Mouse (Mus musculus) Patski (cell line): ENCODE measurements around the gene Pfn1. TPM values are rescaled to one million over a fixed set of nuclear protein-coding genes. Genes with fewer than 3 reads are reported as not detected.

ENCODE experiments used
- ATAC-seq: fragments of 100-300 bp; one replicate; pipeline ENCODE4 v1.8.0; 2021
- CTCF ChIA-PET: fragments of 350-600 bp; sonication (Branson Sonifier 250); formaldehyde crosslinking; loops from one replicate; lab custom pipeline; 2022; ENCODE audit warnings: inconsistent platforms; lab: Charles Lee
- POLR2A ChIA-PET: fragments of 350-600 bp; sonication (Branson Sonifier 250); formaldehyde crosslinking; loops from one replicate; lab custom pipeline; 2022; ENCODE audit warnings: antibody characterized with exemption, inconsistent platforms; lab: Charles Lee
- DNase-seq: peaks from one replicate; pipeline ENCODE4 v3.0.0-alpha.2; 2011; ENCODE audit warnings: low read depth, low spot score
- H3K27me3 ChIP-seq: fragments of 371-371 bp; one replicate; pipeline ENCODE4 v1.5.1; 2021
- CTCF ChIP-seq: fragments of 100-300 bp; IDR thresholded peaks from one replicate; pipeline ENCODE4 v1.5.1; 2021
- in situ Hi-C: fragments of 300-500 bp; cut with MboI; formaldehyde crosslinking; loops from 3 replicates; pipeline ENCODE4 v1.11.1; 2018; ENCODE audit warnings: low pct_unique_long_range_greater_than_20kb, mixed read lengths
- polyA plus RNA-seq: library from polyadenylated mRNA; unstranded; gene quantifications from one replicate; pipeline ENCODE4 v1.2.3, GENCODE M21; 2021

The Pfn1 gene
- polyA plus RNA-seq = 1,032 TPM

DNA sequence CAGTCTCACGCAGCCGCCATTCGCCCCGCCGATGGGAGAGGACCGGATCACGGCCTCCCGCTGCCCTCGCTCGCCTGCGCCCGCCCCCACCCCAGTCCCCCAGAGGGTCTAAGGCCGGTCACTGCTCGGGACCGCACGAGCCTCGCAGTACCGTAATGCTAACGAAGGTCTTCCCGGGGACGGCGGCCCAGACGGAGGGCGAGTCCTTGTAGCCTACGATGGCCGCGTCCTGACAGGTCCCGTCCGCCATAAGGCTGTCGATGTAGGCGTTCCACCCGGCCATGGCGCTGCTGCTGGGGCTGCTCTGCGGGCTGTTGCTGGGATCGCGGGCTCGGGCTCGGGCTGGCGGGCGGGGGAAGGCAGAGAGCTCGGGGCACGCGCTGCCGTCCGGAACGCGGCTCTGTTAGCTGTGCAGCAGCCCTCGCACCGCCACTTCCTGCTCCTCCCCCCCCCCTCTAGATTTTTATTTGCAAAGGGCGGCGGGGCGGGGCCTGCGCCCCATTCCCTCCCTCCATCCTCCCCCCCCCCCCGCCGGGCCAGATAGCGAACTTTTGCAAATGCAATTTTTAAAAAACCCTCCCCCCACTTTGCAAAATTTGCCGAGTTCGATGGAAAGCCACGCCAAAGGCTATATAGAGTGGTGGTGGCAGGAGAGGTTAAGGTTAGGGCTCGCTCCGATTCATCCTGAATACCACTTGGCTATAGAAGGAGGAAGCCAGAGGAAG, at the start of gene Pfn1:
Pfn1 (minus strand) TSS at position 447 of the 725 bp plus-strand sequence.
- in situ Hi-C loops = no loop called here

DNA sequence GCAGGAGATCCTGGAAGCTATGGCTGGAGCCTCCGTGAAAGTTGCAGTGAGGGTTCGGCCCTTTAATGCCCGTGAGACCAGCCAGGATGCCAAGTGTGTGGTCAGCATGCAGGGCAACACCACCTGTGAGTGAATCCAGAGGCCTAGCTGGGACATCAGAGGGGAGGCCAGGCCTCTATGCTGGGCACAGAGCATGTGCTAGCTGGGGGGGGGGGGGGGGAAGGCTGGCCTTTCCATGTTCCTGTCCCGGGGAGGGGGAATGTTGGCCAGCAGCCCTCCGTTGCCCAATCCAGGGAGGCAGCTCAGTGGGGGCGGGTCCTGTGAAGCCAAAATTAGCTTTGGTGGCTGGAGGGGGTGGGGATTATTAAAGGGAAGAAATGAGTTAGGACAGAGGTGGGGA, 48.3 kb upstream of the Pfn1 start:
- POLR2A ChIA-PET = interaction anchor here (0.6 to 1.0 kb wide), 2 partner anchors 8 to 803 kb away, joined by 3 to 6 read pairs; no protein-coding TSS in a partner anchor
- CTCF ChIA-PET = interaction anchor here (1.0 to 1.5 kb wide), 4 partner anchors 13 to 271 kb away, joined by 3 to 5 read pairs (median 3); partner anchors contain the start of gene Camta2
- DNase-seq = no peak
- ATAC-seq = no peak
- no peak for TF ChIP-seq CTCF
- no peaks in the 10 kb centered on the region for H3K27me3 ChIP-seq
- in situ Hi-C loops = no loop called here

More for the DNA sequence above, at the start of gene Pfn1:
- POLR2A ChIA-PET = interaction anchor here (6.4 kb wide), 1 partner anchor 13 kb away, joined by 52 read pairs; the partner anchor contains the start of gene Spag7
- no peak for TF ChIP-seq CTCF
- CTCF ChIA-PET = no interaction called here
- no peaks in the 10 kb centered on the region for H3K27me3 ChIP-seq
- DNase-seq (no peak), ATAC-seq (peak; percentile 32)

DNA sequence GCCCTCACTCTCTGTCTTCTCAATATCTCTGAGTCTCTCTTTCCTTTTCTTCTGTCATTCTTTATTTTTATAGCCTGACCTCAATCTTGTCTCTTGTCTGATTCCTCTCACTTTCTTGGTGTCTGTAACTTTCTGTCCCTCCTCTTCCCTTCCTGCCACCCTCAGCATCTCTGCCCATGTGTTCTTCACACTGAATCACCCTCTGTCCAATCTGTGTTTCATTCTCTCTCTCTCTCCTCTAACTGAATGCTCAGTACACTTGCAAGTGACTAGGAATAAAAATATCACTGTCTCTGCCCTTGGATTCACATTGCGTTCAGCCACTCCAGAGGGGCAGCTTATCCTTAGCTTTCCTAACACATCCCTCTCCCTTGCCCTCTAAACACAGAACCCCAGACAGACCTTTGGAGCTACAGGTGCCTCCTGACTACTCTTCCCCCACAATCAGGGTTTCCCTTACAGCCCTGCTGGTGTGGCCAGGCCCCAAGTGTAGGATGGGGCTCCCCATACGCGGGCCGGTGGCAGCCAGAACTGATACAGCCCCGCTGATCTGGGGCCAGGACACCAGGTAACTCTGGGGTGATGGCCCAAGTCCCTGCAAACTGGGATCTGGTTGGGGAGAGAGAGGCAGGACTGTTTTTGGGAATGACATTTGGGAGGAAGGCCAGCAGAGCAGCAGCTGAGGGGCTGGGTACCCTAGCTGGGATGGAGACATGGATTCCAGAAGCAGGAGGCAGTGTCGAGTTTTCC, 47.7 kb upstream of the Pfn1 start:
- DNase-seq (no peak), ATAC-seq (no peak)
- H3K27me3 ChIP-seq = no peaks in the 10 kb centered on the region
- in situ Hi-C loops = no loop called here
- ChIA-PET POLR2A (interaction anchor here (0.6 to 1.0 kb wide), 2 partner anchors 9 to 802 kb away, joined by 3 to 6 read pairs; no protein-coding TSS in a partner anchor), CTCF (interaction anchor here (1.0 to 1.5 kb wide), 4 partner anchors 12 to 270 kb away, joined by 3 to 5 read pairs (median 3); partner anchors contain the start of gene Camta2)
- no peak for TF ChIP-seq CTCF

DNA sequence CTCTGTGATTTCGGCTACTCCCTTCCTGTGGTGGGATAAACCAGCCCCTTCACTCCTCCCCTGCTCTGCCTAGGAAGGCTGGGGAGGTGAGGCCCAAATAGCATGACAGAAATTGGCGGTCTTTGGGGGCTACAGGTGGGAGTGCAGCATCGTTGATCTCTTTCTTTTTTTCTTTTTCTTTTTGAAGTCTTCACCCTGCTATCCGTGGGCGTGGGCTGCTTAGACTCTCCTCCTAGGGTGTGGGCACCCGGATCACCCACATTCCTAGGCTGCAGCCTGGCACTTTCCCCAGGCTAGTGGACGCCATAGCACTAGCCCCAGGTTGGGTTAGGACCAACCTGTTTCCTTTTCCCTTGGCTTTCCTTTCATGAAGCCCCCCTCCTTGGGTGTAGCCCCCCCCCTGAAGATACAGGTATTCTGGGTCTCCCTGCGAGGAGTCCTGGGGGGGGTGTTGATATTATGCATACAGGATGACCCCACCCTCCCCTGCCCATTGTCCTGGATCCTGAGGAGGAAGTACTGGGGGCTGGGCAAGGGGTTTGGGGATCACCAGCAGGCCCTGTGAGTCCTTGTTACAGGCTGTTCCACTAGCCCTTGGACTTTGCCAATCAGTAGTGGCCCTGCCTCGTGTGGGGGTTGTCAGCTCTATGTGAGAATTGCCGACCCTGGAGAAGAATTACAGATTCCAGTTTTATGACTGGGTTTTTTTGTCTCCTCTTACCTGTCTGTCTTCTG, 46.9 kb upstream of the Pfn1 start:
- no peaks in the 10 kb centered on the region for H3K27me3 ChIP-seq
- ChIA-PET POLR2A (interaction anchor here (0.5 to 2.0 kb wide), 2 partner anchors 14 to 138 kb away, joined by 7 to 8 read pairs; partner anchors contain the start of gene Camta2), CTCF (no interaction called here)
- no peak for TF ChIP-seq CTCF
- ATAC-seq (no peak), DNase-seq (no peak)
- in situ Hi-C loops = no loop called here

DNA sequence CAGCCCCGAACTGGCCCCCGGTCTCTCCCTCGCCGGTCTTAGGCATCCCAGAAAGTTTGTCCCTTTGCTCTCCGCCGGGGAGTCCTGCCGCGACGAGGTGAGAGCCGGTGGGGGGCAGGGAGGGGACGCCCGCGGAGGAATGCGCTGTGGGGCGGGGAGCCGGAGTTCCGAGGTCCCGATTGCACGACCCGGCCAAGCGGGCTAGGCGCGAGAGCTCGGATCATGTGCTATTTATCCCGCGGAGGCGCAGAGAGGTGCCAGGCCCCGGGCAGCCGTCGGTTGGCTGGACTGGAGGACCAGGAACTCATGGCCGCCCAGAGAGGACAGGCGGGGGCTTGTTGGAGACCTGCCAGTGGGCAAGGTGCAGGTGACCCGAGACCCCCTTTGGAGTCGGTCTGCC, 46.2 kb upstream of the Pfn1 start:
- H3K27me3 ChIP-seq = no peaks in the 10 kb centered on the region
- in situ Hi-C loops = no loop called here
- ATAC-seq = peak; percentile 54
- DNase-seq = no peak
- CTCF ChIA-PET = no interaction called here
- TF ChIP-seq CTCF = no peak
- POLR2A ChIA-PET = interaction anchor here (1.5 to 2.0 kb wide), 2 partner anchors 11 to 13 kb away, joined by 5 to 7 read pairs; partner anchors contain the start of gene Camta2

DNA sequence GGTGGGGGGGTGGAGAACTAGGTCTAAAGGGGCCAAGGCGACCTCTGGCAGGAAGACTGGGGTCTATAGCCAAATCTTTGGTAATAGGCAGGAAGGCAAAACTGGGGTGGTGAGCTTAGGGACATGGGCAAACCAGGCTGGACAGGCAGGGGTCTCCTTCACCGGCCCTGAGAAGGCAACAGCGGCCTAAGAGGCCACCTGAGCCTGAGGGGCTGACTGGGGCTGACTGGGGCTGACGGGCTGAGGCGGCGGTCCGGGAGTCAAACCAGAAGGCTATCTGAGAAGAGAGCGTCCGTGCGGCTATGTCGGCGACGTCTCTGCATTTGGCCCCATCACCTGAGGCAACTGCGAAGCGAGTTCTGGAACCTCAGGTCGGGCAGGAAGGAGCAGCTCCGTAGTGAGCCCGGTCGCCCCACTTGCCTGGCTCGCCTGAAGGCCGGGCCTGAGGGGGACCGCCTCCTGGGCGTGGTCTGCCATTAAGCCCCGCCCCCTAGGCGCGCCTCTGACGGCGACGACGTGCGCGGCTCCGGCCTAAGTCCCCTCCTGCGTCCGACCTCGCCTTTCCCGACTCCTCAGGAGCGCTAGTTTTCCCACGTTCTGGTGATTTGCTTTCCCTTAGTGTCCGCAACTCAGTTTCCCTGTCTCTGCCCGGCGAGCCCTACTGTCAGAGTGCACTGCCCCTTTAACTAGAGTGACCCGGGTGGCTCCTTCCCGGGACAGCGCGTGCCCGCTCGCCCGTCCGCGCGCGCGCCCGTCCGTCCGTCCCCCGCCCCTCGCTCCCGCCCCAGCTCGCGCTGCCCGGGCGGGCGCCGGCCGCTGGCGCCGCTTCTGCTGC, 45.5 kb upstream of the Pfn1 start, which contains the start of the genes Inca1 and Kif1c:
Inca1 (minus strand) TSS at position 434 of the 835 bp plus-strand sequence.
Kif1c (plus strand) TSS at position 827 of the 835 bp plus-strand sequence.
- in situ Hi-C loops = no loop called here
- H3K27me3 ChIP-seq = no peaks in the 10 kb centered on the region
- DNase-seq (peak; percentile 63), ATAC-seq (peak; percentile 81)
- ChIA-PET CTCF (interaction anchor here (0.6 kb wide), 1 partner anchor 12 kb away, joined by 3 read pairs; the partner anchor contains the start of gene Camta2), POLR2A (interaction anchor here (1.5 to 2.0 kb wide), 2 partner anchors 11 to 13 kb away, joined by 5 to 7 read pairs; partner anchors contain the start of gene Camta2)
- TF ChIP-seq CTCF = no peak

DNA sequence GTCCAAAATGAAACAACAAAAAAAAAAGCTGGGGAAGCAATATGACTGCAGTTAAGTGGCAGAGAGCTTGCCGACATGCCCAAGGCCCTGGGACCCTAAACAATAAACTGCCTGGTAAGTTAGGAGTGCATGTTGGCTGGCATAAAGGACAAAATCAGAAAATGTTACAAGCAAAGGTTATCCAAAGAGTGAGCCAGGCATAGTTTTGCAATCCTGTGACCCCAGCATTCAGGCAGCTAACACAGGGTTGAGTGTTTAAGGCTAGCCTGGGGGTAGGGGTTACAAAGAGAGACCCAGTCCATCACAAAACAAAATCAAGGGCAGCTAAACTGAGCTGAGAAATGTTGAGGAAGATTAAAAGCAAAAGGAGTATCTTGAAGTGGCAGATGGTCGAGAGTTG, 44.6 kb upstream of the Pfn1 start:
- no peak for TF ChIP-seq CTCF
- H3K27me3 ChIP-seq = no peaks in the 10 kb centered on the region
- CTCF ChIA-PET = interaction anchor here (0.6 to 1.4 kb wide), 3 partner anchors 11 to 14 kb away, joined by 3 to 4 read pairs (median 3); partner anchors contain the start of gene Camta2
- POLR2A ChIA-PET = interaction anchor here (1.5 to 2.0 kb wide), 2 partner anchors 10 to 12 kb away, joined by 5 to 7 read pairs; partner anchors contain the start of gene Camta2
- DNase-seq (no peak), ATAC-seq (no peak)
- in situ Hi-C loops = no loop called here

DNA sequence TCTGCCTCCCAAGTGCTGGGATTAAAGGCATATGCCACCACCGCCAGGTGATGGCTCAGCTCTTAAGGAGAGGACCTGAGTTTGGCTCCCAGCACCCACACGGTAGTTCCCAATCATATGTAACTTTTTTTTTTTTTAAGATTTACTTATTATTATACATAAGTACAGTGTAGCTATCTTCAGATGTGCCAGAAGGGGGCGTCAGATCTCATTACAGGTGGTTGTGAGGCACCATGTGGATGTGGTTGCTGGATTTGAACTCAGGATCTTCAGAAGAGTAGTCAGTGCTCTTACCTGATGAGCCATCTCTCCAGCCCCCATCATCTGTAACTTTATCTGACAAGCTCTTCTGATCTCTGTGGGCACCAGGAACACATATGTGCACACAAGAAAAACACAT, 42.9 kb upstream of the Pfn1 start:
- ATAC-seq (no peak), DNase-seq (no peak)
- POLR2A ChIA-PET = no interaction called here
- no peaks in the 10 kb centered on the region for H3K27me3 ChIP-seq
- in situ Hi-C loops = no loop called here
- TF ChIP-seq CTCF = no peak
- CTCF ChIA-PET = interaction anchor here (0.9 to 1.8 kb wide), 4 partner anchors 9 to 45 kb away, joined by 3 to 5 read pairs (median 4); no protein-coding TSS in a partner anchor

DNA sequence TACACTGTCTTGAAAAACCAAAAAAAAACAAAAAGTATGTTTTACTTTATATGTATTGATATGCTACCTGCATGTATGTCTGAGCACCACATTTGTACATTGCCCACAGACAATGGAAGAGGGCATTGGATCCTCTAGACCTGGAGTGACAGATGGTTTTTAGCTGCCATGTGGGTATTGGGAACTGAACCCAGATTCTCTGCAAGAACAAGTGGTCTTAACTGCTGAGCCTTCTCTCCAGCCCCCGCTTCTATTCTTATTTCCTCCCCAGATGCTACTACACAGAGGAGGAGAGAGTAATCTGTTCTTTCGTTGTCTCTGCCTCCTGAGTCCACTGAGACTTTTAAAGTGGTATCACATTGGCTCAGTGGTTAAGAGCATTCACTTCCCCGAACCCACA, 39.1 kb upstream of the Pfn1 start:
- in situ Hi-C loops = no loop called here
- ChIA-PET POLR2A (no interaction called here), CTCF (no interaction called here)
- no peak for TF ChIP-seq CTCF
- no peak for ATAC-seq
- DNase-seq = no peak
- H3K27me3 ChIP-seq = no peaks in the 10 kb centered on the region
